Mouse (Mus musculus) liver, embryonic 15.5 days (tissue): ENCODE results near the gene Gm17387. TPM values are rescaled to one million over a fixed set of nuclear protein-coding genes. Genes with fewer than 3 reads are reported as not detected.
A peak's percentile ranks its signal among the peaks of the same experiment; 100 is the strongest.

Source experiments
- ATAC-seq: fragments of 200-750 bp; cut with Nextera tagmentation; 2 replicates; pipeline ENCODE4 v1.8.0; 2017; ENCODE audit warnings: moderate number of reproducible peaks, mild to moderate bottlenecking, moderate library complexity; ENCODE audit not compliant: insufficient read depth
- H3K27ac ChIP-seq: fragments of 300-500 bp; sonication (generic); replicated peaks from 2 replicates; pipeline ENCODE4 v1.5.1; 2015; ENCODE audit warnings: mild to moderate bottlenecking, inconsistent platforms
- H3K27me3 ChIP-seq: fragments of 300-500 bp; sonication (generic); 2 replicates; pipeline ENCODE4 v1.6.1; 2015; ENCODE audit warnings: mild to moderate bottlenecking, inconsistent platforms
- H3K36me3 ChIP-seq: fragments of 300-500 bp; sonication (generic); replicated peaks from 2 replicates; pipeline ENCODE4 v1.6.1; 2015; ENCODE audit warnings: moderate library complexity, mild to moderate bottlenecking, inconsistent platforms
- H3K4me1 ChIP-seq: fragments of 300-500 bp; sonication (generic); replicated peaks from 2 replicates; pipeline ENCODE4 v1.6.1; 2015; ENCODE audit warnings: inconsistent platforms
- H3K4me2 ChIP-seq: fragments of 300-500 bp; sonication (generic); 2 replicates; pipeline ENCODE4 v1.6.1; 2015; ENCODE audit warnings: moderate library complexity, mild to moderate bottlenecking, inconsistent platforms
- H3K4me3 ChIP-seq: fragments of 300-500 bp; sonication (generic); replicated peaks from 2 replicates; pipeline ENCODE4 v1.5.1; 2015; ENCODE audit warnings: mild to moderate bottlenecking, inconsistent platforms
- H3K9ac ChIP-seq: fragments of 300-500 bp; sonication (generic); 2 replicates; pipeline ENCODE4 v1.6.1; 2015; ENCODE audit warnings: moderate library complexity, mild to moderate bottlenecking, inconsistent platforms
- H3K9me3 ChIP-seq: fragments of 300-500 bp; sonication (generic); replicated peaks from 2 replicates; pipeline ENCODE4 v1.6.1; 2016; ENCODE audit warnings: inconsistent platforms
- WGBS: fragments of 180-500 bp; shearing (Covaris S2); methylation state at CpG from one replicate; pipeline ENCODE4 v1.1.7; 2015; ENCODE audit warnings: mixed read lengths; ENCODE audit not compliant: insufficient replicate concordance; 5-methylcytosine and 5-hydroxymethylcytosine counted together
- polyA plus RNA-seq: library from polyadenylated mRNA; unstranded; fragments of >200 nt; fragmentation: Nextera tagmentation; extraction: Ambion mirVana; gene quantifications from 2 replicates; pipeline ENCODE4 v1.2.1, GENCODE M21; 2015

The Gm17387 gene
- not detected in 2 replicates for polyA plus RNA-seq

- ATAC-seq = no peak
- Histone ChIP-seq H3K9ac (no peak within 1 kb of the TSS), H3K4me1 (peaks cover 35% of the 10 kb centered on the region), H3K27ac (no peak within 1 kb of the TSS), H3K4me3 (no peak within 1 kb of the TSS), H3K36me3 (no peaks in the 10 kb centered on the region), H3K9me3 (no peaks in the 10 kb centered on the region), H3K4me2 (no peak within 1 kb of the TSS), H3K27me3 (no peaks in the 10 kb centered on the region)
- 87% methylated on average over 2 of the region's 2 CpGs for WGBS
These were observed at the start of gene Gm17387 for GRCm38 (mm10) chr7:141028831-141029230. Gene Gm17387, plus strand, starts transcription at chr7:141029131.

GRCm38 (mm10) chr7:140981704-140982103 is 47.2 kb upstream of the Gm17387 start:
- ATAC-seq = no peak
- no peak overlapping the region for H3K9ac ChIP-seq
- no peaks in the 10 kb centered on the region for H3K9me3 ChIP-seq
- H3K36me3 ChIP-seq = no peaks in the 10 kb centered on the region
- no peaks in the 10 kb centered on the region for H3K27me3 ChIP-seq
- 24% methylated on average over 8 of the region's 8 CpGs for WGBS
- no peaks in the 10 kb centered on the region; the same call in 1 of the 2 replicates for H3K4me1 ChIP-seq
- H3K4me3 ChIP-seq = no peak overlapping the region
- H3K4me2 ChIP-seq = no peak overlapping the region
- no peak overlapping the region for H3K27ac ChIP-seq

- no peak overlapping the region for H3K4me3 ChIP-seq
- H3K9me3 ChIP-seq = no peaks in the 10 kb centered on the region
- no peaks in the 10 kb centered on the region for H3K36me3 ChIP-seq
- H3K4me2 ChIP-seq = no peak overlapping the region
- no peaks in the 10 kb centered on the region; the same call in 1 of the 2 replicates for H3K4me1 ChIP-seq
- H3K9ac ChIP-seq = no peak overlapping the region
- WGBS = 42% methylated on average over 7 of the region's 7 CpGs
- H3K27me3 ChIP-seq = no peaks in the 10 kb centered on the region
- H3K27ac ChIP-seq = no peak overlapping the region
- ATAC-seq = no peak
These were observed 46.0 kb upstream of the Gm17387 start for GRCm38 (mm10) chr7:140982971-140983370.

- Histone ChIP-seq H3K4me3 (no peak overlapping the region), H3K4me1 (peaks cover 13% of the 10 kb centered on the region), H3K27me3 (no peaks in the 10 kb centered on the region), H3K27ac (no peak overlapping the region), H3K4me2 (no peak overlapping the region), H3K36me3 (no peaks in the 10 kb centered on the region), H3K9ac (no peak overlapping the region), H3K9me3 (no peaks in the 10 kb centered on the region)
- WGBS = 49% methylated on average over 17 of the region's 17 CpGs
- no peak for ATAC-seq
These were observed 41.5 kb upstream of the Gm17387 start for GRCm38 (mm10) chr7:140987182-140988138.

GRCm38 (mm10) chr7:140989022-140989421 is 39.9 kb upstream of the Gm17387 start:
- H3K4me3 ChIP-seq = no peak overlapping the region
- no peaks in the 10 kb centered on the region for H3K9me3 ChIP-seq
- no peaks in the 10 kb centered on the region for H3K36me3 ChIP-seq
- H3K4me2 ChIP-seq = no peak overlapping the region
- H3K27me3 ChIP-seq = no peaks in the 10 kb centered on the region
- H3K27ac ChIP-seq = no peak overlapping the region
- peaks cover 13% of the 10 kb centered on the region for H3K4me1 ChIP-seq
- WGBS = 52% methylated on average over 4 of the region's 4 CpGs
- no peak for ATAC-seq
- H3K9ac ChIP-seq = no peak overlapping the region

GRCm38 (mm10) chr7:140990185-140990584 is 38.7 kb upstream of the Gm17387 start:
- peaks cover 13% of the 10 kb centered on the region for H3K4me1 ChIP-seq
- H3K4me3 ChIP-seq = no peak overlapping the region
- no peak overlapping the region for H3K27ac ChIP-seq
- H3K9me3 ChIP-seq = no peaks in the 10 kb centered on the region
- H3K27me3 ChIP-seq = no peaks in the 10 kb centered on the region
- no peak overlapping the region for H3K9ac ChIP-seq
- no peak overlapping the region for H3K4me2 ChIP-seq
- ATAC-seq = no peak
- WGBS = 29% methylated on average over 6 of the region's 6 CpGs
- H3K36me3 ChIP-seq = no peaks in the 10 kb centered on the region

- Histone ChIP-seq H3K36me3 (no peaks in the 10 kb centered on the region), H3K27ac (no peak overlapping the region), H3K4me3 (no peak overlapping the region), H3K27me3 (no peaks in the 10 kb centered on the region), H3K9me3 (no peaks in the 10 kb centered on the region), H3K4me1 (peaks cover 13% of the 10 kb centered on the region), H3K9ac (no peak overlapping the region), H3K4me2 (no peak overlapping the region)
- no peak for ATAC-seq
- 28% methylated on average over 5 of the region's 5 CpGs for WGBS
These were observed 38.3 kb upstream of the Gm17387 start for GRCm38 (mm10) chr7:140990622-140991021.

GRCm38 (mm10) chr7:140991117-140991689 is 37.7 kb upstream of the Gm17387 start:
- H3K27ac ChIP-seq = no peak overlapping the region
- no peak for ATAC-seq
- H3K9me3 ChIP-seq = no peaks in the 10 kb centered on the region
- no peak overlapping the region for H3K4me2 ChIP-seq
- H3K4me3 ChIP-seq = no peak overlapping the region
- no peaks in the 10 kb centered on the region for H3K27me3 ChIP-seq
- no peaks in the 10 kb centered on the region for H3K36me3 ChIP-seq
- 33% methylated on average over 14 of the region's 14 CpGs for WGBS
- H3K9ac ChIP-seq = no peak overlapping the region
- H3K4me1 ChIP-seq = peaks cover 13% of the 10 kb centered on the region

- Histone ChIP-seq H3K4me2 (no peak overlapping the region), H3K27me3 (no peaks in the 10 kb centered on the region; the same call in 1 of the 2 replicates), H3K27ac (no peak overlapping the region), H3K4me3 (no peak overlapping the region), H3K9ac (no peak overlapping the region), H3K9me3 (no peaks in the 10 kb centered on the region), H3K36me3 (no peaks in the 10 kb centered on the region), H3K4me1 (0 out of 2 replicates have a peak, but pooled peaks cover 4% of the 10 kb centered on the region)
- 6% methylated on average over 1 of the region's 1 CpGs for WGBS
- no peak for ATAC-seq
These were observed 31.1 kb upstream of the Gm17387 start for GRCm38 (mm10) chr7:140997817-140998216.

GRCm38 (mm10) chr7:140998853-140999700 is 29.9 kb upstream of the Gm17387 start:
- H3K9ac ChIP-seq = no peak overlapping the region
- ATAC-seq = no peak
- peak overlapping the region; percentile 7; the same call in 1 of the 2 replicates for H3K4me2 ChIP-seq
- 50% methylated on average over 11 of the region's 11 CpGs for WGBS
- H3K9me3 ChIP-seq = no peaks in the 10 kb centered on the region
- no peaks in the 10 kb centered on the region; the same call in 1 of the 2 replicates for H3K27me3 ChIP-seq
- no peaks in the 10 kb centered on the region for H3K36me3 ChIP-seq
- H3K27ac ChIP-seq = peak overlapping the region; percentile 65
- H3K4me3 ChIP-seq = peak overlapping the region; percentile 2; the same call in 1 of the 2 replicates
- H3K4me1 ChIP-seq = 0 out of 2 replicates have a peak, but pooled peaks cover 4% of the 10 kb centered on the region
